Mouse (Mus musculus): Measurements from ENCODE around the gene AF366264. TPM values are rescaled to one million over a fixed set of nuclear protein-coding genes. Genes with fewer than 3 reads are reported as not detected.

AF366264 gene
- polyA plus RNA-seq, 1 experiment from 2014 or later = not detected

Other genes with a start within 250 kb of the AF366264 start
- gene Rasa3, start 160.8 kb downstream of the AF366264 start, polyA plus RNA-seq (2016; fragmentation: Nextera tagmentation; extraction: Ambion mirVana) = 35.1 and 41.5 TPM in 2 replicates
- 0.26 TPM in 1 of 2 replicates, not detected in the other for gene Cfap97d2, start 132.5 kb downstream of the AF366264 start, polyA plus RNA-seq (2016; fragmentation: Nextera tagmentation; extraction: Ambion mirVana)
- 131 and 140 TPM in 2 replicates for gene Cdc16, start 80.7 kb downstream of the AF366264 start, polyA plus RNA-seq (2016; fragmentation: Nextera tagmentation; extraction: Ambion mirVana)
- 27.9 and 28.7 TPM in 2 replicates for gene Upf3a, start 52.8 kb downstream of the AF366264 start, polyA plus RNA-seq (2016; fragmentation: Nextera tagmentation; extraction: Ambion mirVana)
- 18.6 and 20.1 TPM in 2 replicates for gene Champ1, start 31.3 kb upstream of the AF366264 start, polyA plus RNA-seq (2016; fragmentation: Nextera tagmentation; extraction: Ambion mirVana)
- gene Coprs, start 51.9 kb upstream of the AF366264 start, polyA plus RNA-seq (2016; fragmentation: Nextera tagmentation; extraction: Ambion mirVana) = 54.5 and 55.0 TPM in 2 replicates

Measured in heart, embryonic 12.5 days (tissue).